Mouse (Mus musculus): ENCODE data around the gene Med20. TPM values are rescaled to one million over a fixed set of nuclear protein-coding genes. Genes with fewer than 3 reads are reported as not detected.

The Med20 gene
- total and polyA plus RNA-seq, 3 experiments, result 45.7 to 62.6 TPM; not detected in 1

GRCm38 (mm10) chr17:47610849-47611660 is at the start of gene Med20, which contains the start of the genes Bysl and Gm20517 (continued):
- TF ChIP-seq RCOR1 (IDR thresholded peaks at IDR 0.05; ENCODE audit: low read depth, low read length) (no peak), MAX (IDR thresholded peaks at IDR 0.05; ENCODE audit: low read length) (peak; percentile 90), RAD21 (IDR thresholded peaks at IDR 0.05; ENCODE audit: low read depth, low read length) (no peak), TBP (IDR thresholded peaks at IDR 0.05; ENCODE audit: low read depth, low read length) (peak; percentile 72), GABPA (IDR thresholded peaks at IDR 0.05; ENCODE audit: low read depth, low read length) (peak; percentile 8; the same call in 1 of the 2 replicates)

DNA sequence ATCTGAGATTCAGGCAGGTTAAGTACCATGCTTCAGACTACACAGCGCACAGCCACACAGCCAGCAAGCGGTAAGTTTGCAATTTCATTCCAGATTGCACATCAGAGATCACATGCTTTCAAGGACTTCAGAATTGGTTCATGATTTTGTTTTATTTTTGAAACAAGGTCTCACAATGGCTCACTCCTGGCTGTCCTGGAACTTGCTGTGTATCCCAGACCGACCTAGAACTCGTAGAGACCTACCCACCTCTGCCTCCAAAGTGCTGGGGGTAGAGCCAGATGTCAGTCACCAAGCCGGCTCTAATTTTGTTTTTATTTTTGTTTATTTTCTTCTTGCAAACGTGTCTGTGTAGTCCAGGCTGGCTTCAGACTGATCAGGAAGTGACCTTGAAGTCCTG is 48.5 kb upstream of the Med20 start:
- H3K4me3 ChIP-seq (ENCODE audit: control insufficient read depth in 1 of 2, insufficient read depth in 1 of 2, low read depth in 2 of 2, low read length in 2 of 2), result no peak overlapping the region
- H3K9ac ChIP-seq (ENCODE audit: control insufficient read depth, low read depth, low read length, poor library complexity, severe bottlenecking), result no peak overlapping the region
- H3K4me1 ChIP-seq (ENCODE audit: control insufficient read depth in 1 of 2, insufficient read depth in 2 of 2, low read length in 2 of 2), result peaks cover 8 to 12% of the 10 kb centered on the region in 2 experiments
- H3K27me3 ChIP-seq (ENCODE audit: control insufficient read depth in 1 of 2, insufficient read depth in 2 of 2, low read length in 2 of 2), result no peaks in the 10 kb centered on the region
- H3K36me3 ChIP-seq (ENCODE audit: control insufficient read depth in 1 of 2, insufficient read depth in 2 of 2, low read length in 2 of 2), result peaks cover 0 to 8% of the 10 kb centered on the region in 2 experiments; a peak in 2 of 4 replicates
- H3K79me2 ChIP-seq (ENCODE audit: control insufficient read depth, insufficient read depth, low read length, poor library complexity), result no peaks in the 10 kb centered on the region
- TF ChIP-seq USF2 (IDR thresholded peaks at IDR 0.05; ENCODE audit: borderline replicate concordance in 1 of 2, insufficient read depth in 1 of 2, low read depth in 1 of 2, low read length in 2 of 2), result no peak
- TF ChIP-seq MYB (IDR thresholded peaks at IDR 0.05; ENCODE audit: low read depth, low read length), result no peak
- TF ChIP-seq USF1 (IDR thresholded peaks at IDR 0.05; ENCODE audit: low read depth, low read length), result no peak
- TF ChIP-seq ETS1 (IDR thresholded peaks at IDR 0.05; ENCODE audit: low read depth, low read length), result no peak
- TF ChIP-seq MAX (IDR thresholded peaks at IDR 0.05; ENCODE audit: low read length), result no peak
- no peak for TF ChIP-seq POLR2AphosphoS5 (IDR thresholded peaks at IDR 0.05; ENCODE audit: borderline replicate concordance, low read depth, low read length)
- TF ChIP-seq ZKSCAN1 (IDR thresholded peaks at IDR 0.05; ENCODE audit: low read depth, low read length), result no peak
- TF ChIP-seq MAFK (IDR thresholded peaks at IDR 0.05; ENCODE audit: borderline replicate concordance, low read depth, low read length), result no peak
- TF ChIP-seq SIN3A (IDR thresholded peaks at IDR 0.05; ENCODE audit: low read length), result no peak
- H3K27ac ChIP-seq (ENCODE audit: control insufficient read depth, low read depth, low read length), result no peak overlapping the region
- no peaks in the 10 kb centered on the region for H3K9me3 ChIP-seq (replicated peaks; ENCODE audit: insufficient read depth, low read length)
- DNase-seq (ENCODE audit: low read depth, low spot score), result no peak

GRCm38 (mm10) chr17:47564612-47565011 is 46.8 kb upstream of the Med20 start:
- no peak overlapping the region for H3K4me3 ChIP-seq (ENCODE audit: control insufficient read depth in 1 of 2, insufficient read depth in 1 of 2, low read depth in 2 of 2, low read length in 2 of 2)
- peaks cover 15 to 20% of the 10 kb centered on the region in 2 experiments for H3K4me1 ChIP-seq (ENCODE audit: control insufficient read depth in 1 of 2, insufficient read depth in 2 of 2, low read length in 2 of 2)
- H3K9me3 ChIP-seq (replicated peaks; ENCODE audit: insufficient read depth, low read length), result no peaks in the 10 kb centered on the region
- 0 out of 2 replicates have a peak overlapping the region, but pooled peaks have one; percentile 8 for H3K27ac ChIP-seq (ENCODE audit: control insufficient read depth, low read depth, low read length)
- peak; percentile 62 for DNase-seq (ENCODE audit: low read depth, low spot score)
- H3K36me3 ChIP-seq (ENCODE audit: control insufficient read depth in 1 of 2, insufficient read depth in 2 of 2, low read length in 2 of 2), result peaks cover 0 to 17% of the 10 kb centered on the region in 2 experiments; a peak in 2 of 4 replicates
- no peaks in the 10 kb centered on the region for H3K27me3 ChIP-seq (ENCODE audit: control insufficient read depth in 1 of 2, insufficient read depth in 2 of 2, low read length in 2 of 2)
- H3K79me2 ChIP-seq (ENCODE audit: control insufficient read depth, insufficient read depth, low read length, poor library complexity), result no peaks in the 10 kb centered on the region
- H3K9ac ChIP-seq (ENCODE audit: control insufficient read depth, low read depth, low read length, poor library complexity, severe bottlenecking), result no peak overlapping the region
- peak; percentile 63 to 70 for TF ChIP-seq EP300 (IDR thresholded peaks at IDR 0.05; ENCODE audit: low read depth in 1 of 2, low read length in 2 of 2)
- no peak for TF ChIP-seq ZNF384 (IDR thresholded peaks at IDR 0.05; ENCODE audit: low read depth, low read length)
- no peak for TF ChIP-seq USF1 (IDR thresholded peaks at IDR 0.05; ENCODE audit: low read depth, low read length)
- TF ChIP-seq MEF2A (IDR thresholded peaks at IDR 0.05; ENCODE audit: extremely low read depth, insufficient replicate concordance, low read depth, low read length, poor library complexity, severe bottlenecking), result no peak
- peak; percentile 78 for TF ChIP-seq GATA1 (IDR thresholded peaks at IDR 0.05; ENCODE audit: low read depth, low read length)
- no peak for TF ChIP-seq MAZ (IDR thresholded peaks at IDR 0.05; ENCODE audit: low read depth, low read length)
- no peak for TF ChIP-seq USF2 (IDR thresholded peaks at IDR 0.05; ENCODE audit: borderline replicate concordance in 1 of 2, insufficient read depth in 1 of 2, low read depth in 1 of 2, low read length in 2 of 2)
- no peak for TF ChIP-seq CHD2 (IDR thresholded peaks at IDR 0.05; ENCODE audit: low read length)
- no peak for TF ChIP-seq CHD1 (IDR thresholded peaks at IDR 0.05; ENCODE audit: low read depth, low read length)
- 0 out of 2 replicates have a peak, but pooled peaks have one; percentile 28 for TF ChIP-seq SIN3A (IDR thresholded peaks at IDR 0.05; ENCODE audit: low read length)
- no peak for TF ChIP-seq POLR2AphosphoS2 (IDR thresholded peaks at IDR 0.05; ENCODE audit: low read length)
- no peak for TF ChIP-seq SMC3 (IDR thresholded peaks at IDR 0.05; ENCODE audit: low read depth, low read length)
- peak; percentile 74 for TF ChIP-seq TCF12 (IDR thresholded peaks at IDR 0.05; ENCODE audit: low read depth, low read length)
- TF ChIP-seq ZMIZ1 (IDR thresholded peaks at IDR 0.05; ENCODE audit: low read depth, low read length), result no peak
- no peak for TF ChIP-seq POLR2AphosphoS5 (IDR thresholded peaks at IDR 0.05; ENCODE audit: borderline replicate concordance, low read depth, low read length)
- TF ChIP-seq E2F4 (IDR thresholded peaks at IDR 0.05; ENCODE audit: borderline replicate concordance, low read depth, low read length), result no peak
- no peak for TF ChIP-seq ELF1 (IDR thresholded peaks at IDR 0.05; ENCODE audit: low read depth, low read length)
